Mouse (Mus musculus) lung, embryonic 14.5 days (tissue): Measurements from ENCODE around the gene Kcmf1. TPM values are rescaled to one million over a fixed set of nuclear protein-coding genes. Genes with fewer than 3 reads are reported as not detected.

Experiments
- ATAC-seq: fragments of 200-750 bp; cut with Nextera tagmentation; 2 replicates; pipeline ENCODE4 v1.8.0; 2017; ENCODE audit warnings: mild to moderate bottlenecking, moderate TSS enrichment, moderate library complexity; ENCODE audit not compliant: insufficient read depth
- DNase-seq: peaks from one replicate; pipeline ENCODE4 v3.0.0-alpha.2; 2015
- H3K27ac ChIP-seq: fragments of 300-500 bp; sonication (generic); 2 replicates; pipeline ENCODE4 v1.5.1; 2014; ENCODE audit warnings: low read depth, mild to moderate bottlenecking, moderate library complexity
- H3K27me3 ChIP-seq: fragments of 300-500 bp; sonication (generic); 2 replicates; pipeline ENCODE4 v1.6.1; 2014; ENCODE audit warnings: low read length, control low read depth; ENCODE audit not compliant: insufficient read depth
- H3K36me3 ChIP-seq: fragments of 300-500 bp; sonication (generic); 2 replicates; pipeline ENCODE4 v1.6.1; 2014; ENCODE audit warnings: control low read depth; ENCODE audit not compliant: insufficient read depth
- H3K4me1 ChIP-seq: fragments of 300-500 bp; sonication (generic); 2 replicates; pipeline ENCODE4 v1.6.1; 2014; ENCODE audit warnings: antibody characterized with exemption, control low read depth; ENCODE audit not compliant: insufficient read depth
- H3K4me2 ChIP-seq: fragments of 300-500 bp; sonication (generic); 2 replicates; pipeline ENCODE4 v1.6.1; 2014; ENCODE audit warnings: mild to moderate bottlenecking
- H3K4me3 ChIP-seq: fragments of 300-500 bp; sonication (generic); 2 replicates; pipeline ENCODE4 v1.5.1; 2014; ENCODE audit warnings: low read depth, low read length
- H3K9ac ChIP-seq: fragments of 300-500 bp; sonication (generic); 2 replicates; pipeline ENCODE4 v1.6.1; 2014
- H3K9me3 ChIP-seq: fragments of 300-500 bp; sonication (generic); 2 replicates; pipeline ENCODE4 v1.6.1; 2016; ENCODE audit warnings: low read depth, low read length, control low read depth
- CTCF ChIP-seq: IDR thresholded peaks from 2 replicates; pipeline ENCODE4 v1.5.1; 2016; ENCODE audit warnings: antibody characterized with exemption, low read depth
- WGBS: fragments of 180-500 bp; shearing (Covaris S2); extraction: QIAGEN DNeasy Blood & Tissue Kit; methylation state at CpG from one replicate; pipeline ENCODE4 v1.1.7; 2014; 5-methylcytosine and 5-hydroxymethylcytosine counted together
- polyA plus RNA-seq: library from polyadenylated mRNA; unstranded; fragments of >200 nt; fragmentation: Nextera tagmentation; extraction: Ambion mirVana; gene quantifications from 2 replicates; pipeline ENCODE4 v1.2.1, GENCODE M21; 2014

Gene Kcmf1
- polyA plus RNA-seq, 1 experiment from 2014 or later: 65.4 TPM

DNA sequence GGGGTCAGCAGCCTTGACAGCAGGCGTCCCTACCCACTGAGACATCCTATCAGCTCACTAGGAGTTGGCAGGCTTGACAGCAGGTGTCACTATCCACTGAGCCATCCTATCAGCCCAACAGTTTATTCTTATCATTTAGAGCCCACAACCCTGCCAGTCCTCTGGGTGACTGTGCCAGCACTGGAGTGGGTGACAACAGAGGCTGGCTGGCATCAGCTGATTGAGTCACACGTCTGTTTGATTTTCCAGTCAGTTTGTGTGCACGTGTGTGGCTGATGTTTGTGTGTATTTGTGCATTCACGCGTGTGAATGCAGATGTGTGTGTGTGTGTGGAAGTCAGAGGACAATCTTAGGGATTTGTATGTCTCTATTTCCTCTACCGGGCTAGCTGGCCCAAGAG lies 97.7 kb downstream of the Kcmf1 start:
- no peaks in the 10 kb centered on the region for H3K27me3 ChIP-seq
- no peak overlapping the region for H3K4me3 ChIP-seq
- 89% methylated on average over 6 of the region's 6 CpGs for WGBS
- H3K36me3 ChIP-seq: no peaks in the 10 kb centered on the region
- no peak overlapping the region for H3K9ac ChIP-seq
- DNase-seq (no peak), ATAC-seq (no peak)
- TF ChIP-seq CTCF: no peak
- no peak overlapping the region for H3K27ac ChIP-seq
- no peaks in the 10 kb centered on the region for H3K9me3 ChIP-seq
- no peak overlapping the region for H3K4me2 ChIP-seq
- H3K4me1 ChIP-seq: no peaks in the 10 kb centered on the region

DNA sequence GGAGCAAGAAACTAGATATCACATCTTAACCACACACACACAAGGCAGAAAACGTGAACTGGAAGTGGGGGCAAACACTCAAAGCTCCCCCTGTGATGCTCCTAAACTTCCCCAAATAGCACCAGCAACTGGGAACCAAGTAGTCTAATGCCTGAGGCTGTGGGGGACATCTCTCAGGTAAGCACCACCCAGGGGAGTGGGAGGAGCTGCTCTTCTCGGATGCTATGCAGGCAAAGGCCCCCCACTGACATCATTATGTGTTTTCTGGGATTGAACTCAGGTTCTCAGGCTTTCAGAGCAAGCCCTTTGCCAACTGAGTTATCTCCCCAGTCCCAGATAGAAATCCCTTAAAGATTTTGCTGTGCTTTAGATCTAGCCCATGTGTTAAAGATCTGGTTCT lies 99.1 kb downstream of the Kcmf1 start:
- ATAC-seq (no peak), DNase-seq (no peak)
- no peak overlapping the region for H3K4me3 ChIP-seq
- H3K4me2 ChIP-seq: no peak overlapping the region
- no peak for TF ChIP-seq CTCF
- no peaks in the 10 kb centered on the region for H3K9me3 ChIP-seq
- no peaks in the 10 kb centered on the region for H3K4me1 ChIP-seq
- 38% methylated on average over 2 of the region's 2 CpGs for WGBS
- H3K27me3 ChIP-seq: no peaks in the 10 kb centered on the region
- no peak overlapping the region for H3K27ac ChIP-seq
- no peak overlapping the region for H3K9ac ChIP-seq
- no peaks in the 10 kb centered on the region for H3K36me3 ChIP-seq

DNA sequence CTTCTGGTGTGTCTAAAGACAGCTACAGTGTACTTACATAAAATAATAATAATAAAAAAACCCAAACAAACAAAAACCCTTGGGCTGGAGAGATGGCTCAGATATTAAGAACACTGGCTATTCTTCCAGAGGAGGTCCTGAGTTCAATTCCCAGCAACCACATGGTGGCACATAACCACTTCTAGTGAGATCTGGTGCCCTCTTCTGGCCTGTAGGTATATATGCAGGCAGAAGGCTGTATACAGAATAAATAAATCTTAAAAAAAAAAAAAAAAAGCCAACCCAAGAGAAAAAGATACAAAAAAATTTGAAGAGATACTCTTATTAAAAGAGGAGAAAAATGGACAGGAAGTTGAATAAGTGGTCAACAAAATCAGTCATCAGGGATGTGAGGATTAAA lies 102.0 kb downstream of the Kcmf1 start:
- Histone ChIP-seq H3K4me1 (no peaks in the 10 kb centered on the region), H3K9me3 (no peaks in the 10 kb centered on the region), H3K36me3 (no peaks in the 10 kb centered on the region), H3K9ac (no peak overlapping the region), H3K27ac (no peak overlapping the region), H3K4me2 (no peak overlapping the region), H3K27me3 (no peaks in the 10 kb centered on the region), H3K4me3 (no peak overlapping the region)
- no peak for DNase-seq
- ATAC-seq: no peak
- 0 out of 2 replicates have a peak, but pooled peaks have one; percentile 12 for TF ChIP-seq CTCF

DNA sequence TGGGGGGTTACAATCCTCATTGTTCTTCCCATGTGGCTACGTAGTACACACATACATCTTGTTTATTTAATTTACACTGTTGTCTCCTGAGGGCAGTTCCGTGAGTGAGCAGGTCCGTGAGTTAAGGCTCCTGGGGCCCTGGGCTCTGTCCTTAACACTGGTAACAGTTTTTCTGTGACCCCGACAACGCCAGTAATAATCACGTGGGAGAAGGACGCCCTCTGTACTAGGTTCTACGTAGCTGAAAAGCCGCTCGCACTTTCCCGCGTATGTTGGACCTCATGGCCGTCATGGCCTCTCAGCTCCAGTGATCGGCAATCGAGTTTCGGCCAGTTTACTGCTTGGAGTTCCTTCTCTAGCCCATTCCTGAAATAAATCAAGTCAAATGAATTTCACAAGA lies 104.3 kb downstream of the Kcmf1 start:
- H3K4me1 ChIP-seq: no peaks in the 10 kb centered on the region
- no peak overlapping the region for H3K9ac ChIP-seq
- H3K4me2 ChIP-seq: no peak overlapping the region
- no peak for ATAC-seq
- no peaks in the 10 kb centered on the region for H3K9me3 ChIP-seq
- no peak for DNase-seq
- no peaks in the 10 kb centered on the region for H3K27me3 ChIP-seq
- H3K36me3 ChIP-seq: no peaks in the 10 kb centered on the region
- TF ChIP-seq CTCF: no peak
- no peak overlapping the region for H3K4me3 ChIP-seq
- H3K27ac ChIP-seq: no peak overlapping the region
- WGBS: 49% methylated on average over 16 of the region's 16 CpGs

DNA sequence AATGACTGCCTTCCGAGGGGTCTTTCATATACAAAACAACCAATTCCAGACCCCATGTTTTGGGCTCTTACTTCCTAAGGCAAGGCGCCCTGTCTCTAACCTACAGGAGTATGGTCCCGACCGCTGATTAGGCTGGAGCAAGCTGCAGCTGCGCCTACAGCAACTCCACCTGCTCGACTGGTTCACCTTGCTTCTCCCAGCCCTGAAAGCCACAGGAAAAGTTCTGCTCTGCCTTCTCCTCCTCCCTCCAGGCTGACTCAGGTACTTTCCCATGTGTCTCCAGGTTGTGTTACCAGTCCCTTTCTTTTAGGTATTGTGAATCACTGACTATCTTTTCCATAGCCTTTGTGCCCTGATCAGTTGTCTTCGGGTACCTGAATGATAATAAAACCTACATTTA lies 104.9 kb downstream of the Kcmf1 start:
- Histone ChIP-seq H3K36me3 (no peaks in the 10 kb centered on the region), H3K4me2 (no peak overlapping the region), H3K27me3 (no peaks in the 10 kb centered on the region), H3K4me3 (no peak overlapping the region), H3K9me3 (no peaks in the 10 kb centered on the region), H3K9ac (no peak overlapping the region), H3K4me1 (no peaks in the 10 kb centered on the region), H3K27ac (no peak overlapping the region)
- DNase-seq (peak; percentile 35), ATAC-seq (peak; percentile 26; the same call in 1 of the 2 replicates)
- TF ChIP-seq CTCF: no peak
- WGBS: 40% methylated on average over 7 of the region's 7 CpGs

DNA sequence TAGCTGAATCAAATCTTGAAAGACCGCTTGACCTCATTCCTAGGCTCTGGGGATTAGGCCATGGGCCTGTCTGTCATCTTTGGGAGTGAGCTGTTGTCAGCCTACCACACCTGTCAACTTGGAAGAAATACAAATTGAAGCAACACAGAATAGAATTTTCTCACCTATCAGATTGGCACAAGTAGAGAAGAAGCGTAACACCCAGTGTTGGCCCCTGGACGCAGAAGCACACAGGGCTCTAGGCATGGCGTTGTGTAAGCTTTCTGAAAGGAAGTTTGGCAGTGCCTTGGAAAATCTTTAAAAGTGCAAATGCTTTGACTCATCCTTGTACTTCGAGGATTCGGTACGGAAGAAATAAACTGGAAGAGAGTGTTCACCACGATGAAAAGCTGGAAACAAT lies 107.1 kb downstream of the Kcmf1 start:
- H3K9me3 ChIP-seq: no peaks in the 10 kb centered on the region
- ATAC-seq (no peak), DNase-seq (no peak)
- TF ChIP-seq CTCF: no peak
- H3K4me3 ChIP-seq: no peak overlapping the region
- no peak overlapping the region for H3K9ac ChIP-seq
- no peaks in the 10 kb centered on the region for H3K36me3 ChIP-seq
- WGBS: 87% methylated on average over 8 of the region's 8 CpGs
- no peak overlapping the region for H3K4me2 ChIP-seq
- H3K27me3 ChIP-seq: no peaks in the 10 kb centered on the region
- no peak overlapping the region for H3K27ac ChIP-seq
- no peaks in the 10 kb centered on the region for H3K4me1 ChIP-seq

Other genes starting within 250 kb of the Kcmf1 start
- 38.3 and 41.1 TPM in 2 replicates for gene Tcf7l1, start 110.7 kb downstream of the Kcmf1 start, polyA plus RNA-seq
- 3,115 and 3,305 TPM in 2 replicates for gene Tmsb10, start 58.8 kb upstream of the Kcmf1 start, polyA plus RNA-seq